Mouse (Mus musculus): ENCODE measurements around the gene Mcm7. TPM values are rescaled to one million over a fixed set of nuclear protein-coding genes. Genes with fewer than 3 reads are reported as not detected.

The Mcm7 gene
- polyA plus RNA-seq, 1 experiment from 2014 or later, result 91.8 TPM

- H3K9me3 ChIP-seq (replicated peaks), result no peaks in the 10 kb centered on the region
- H3K4me2 ChIP-seq, result peak overlapping the region; percentile 78
- WGBS, result under 1% methylated on average over 10 of the region's 10 CpGs
- H3K27me3 ChIP-seq, result no peaks in the 10 kb centered on the region
- H3K9ac ChIP-seq, result peak overlapping the region; percentile 82
- peak overlapping the region; percentile 85 for H3K4me3 ChIP-seq
- ATAC-seq (replicated peaks; ENCODE audit: insufficient number of reproducible peaks, insufficient read depth, low FRiP score, low read depth), result peak; percentile 80
- peak overlapping the region; percentile 79 for H3K27ac ChIP-seq
- H3K36me3 ChIP-seq, result peaks cover 17% of the 10 kb centered on the region
- peaks cover 15% of the 10 kb centered on the region for H3K4me1 ChIP-seq (replicated peaks)
Measured at GRCm38 (mm10) chr5:138187661-138188306, 15.6 kb upstream of the Mcm7 start.

GRCm38 (mm10) chr5:138186950-138187638 is 14.9 kb upstream of the Mcm7 start, which contains the start of the genes Taf6 and Cnpy4:
Gene Taf6 (minus strand): TSS chr5:138187451.
Gene Cnpy4 (plus strand): TSS chr5:138187485.
- peak; percentile 87 for ATAC-seq (replicated peaks; ENCODE audit: insufficient number of reproducible peaks, insufficient read depth, low FRiP score, low read depth)
- Histone ChIP-seq H3K36me3 (peaks cover 21% of the 10 kb centered on the region), H3K27ac (peak within 1 kb of the TSS; percentile 79), H3K4me3 (peak within 1 kb of the TSS; percentile 85), H3K9ac (peak within 1 kb of the TSS; percentile 83), H3K4me2 (peak within 1 kb of the TSS; percentile 78), H3K4me1 (replicated peaks) (peaks cover 15% of the 10 kb centered on the region), H3K9me3 (replicated peaks) (no peaks in the 10 kb centered on the region), H3K27me3 (no peaks in the 10 kb centered on the region)
- WGBS, result under 1% methylated on average over 31 of the region's 31 CpGs

- 81% methylated on average over 3 of the region's 3 CpGs for WGBS
- Histone ChIP-seq H3K4me1 (replicated peaks) (peaks cover 18% of the 10 kb centered on the region), H3K9ac (no peak overlapping the region), H3K4me2 (peak overlapping the region; percentile 88; the same call in 1 of the 2 replicates), H3K4me3 (no peak overlapping the region), H3K27me3 (no peaks in the 10 kb centered on the region), H3K36me3 (peaks cover 55% of the 10 kb centered on the region), H3K27ac (no peak overlapping the region), H3K9me3 (replicated peaks) (no peaks in the 10 kb centered on the region)
- ATAC-seq (replicated peaks; ENCODE audit: insufficient number of reproducible peaks, insufficient read depth, low FRiP score, low read depth), result no peak
Measured at GRCm38 (mm10) chr5:138173217-138173616, 995 bp upstream of the Mcm7 start.

- Histone ChIP-seq H3K9ac (peak overlapping the region; percentile 65), H3K4me2 (peak overlapping the region; percentile 88), H3K36me3 (peaks cover 57% of the 10 kb centered on the region), H3K9me3 (replicated peaks) (no peaks in the 10 kb centered on the region), H3K4me1 (replicated peaks) (peaks cover 18% of the 10 kb centered on the region), H3K4me3 (peak overlapping the region; percentile 66), H3K27ac (peak overlapping the region; percentile 92), H3K27me3 (no peaks in the 10 kb centered on the region)
- under 1% methylated on average over 47 of the region's 47 CpGs for WGBS
- ATAC-seq (replicated peaks; ENCODE audit: insufficient number of reproducible peaks, insufficient read depth, low FRiP score, low read depth), result peak; percentile 86
Measured at GRCm38 (mm10) chr5:138170936-138171561, 1.2 kb downstream of the Mcm7 start.

- no peak overlapping the region for H3K4me2 ChIP-seq
- no peak for ATAC-seq (replicated peaks; ENCODE audit: insufficient number of reproducible peaks, insufficient read depth, low FRiP score, low read depth)
- H3K9me3 ChIP-seq (replicated peaks), result no peaks in the 10 kb centered on the region
- no peak overlapping the region for H3K9ac ChIP-seq
- H3K4me1 ChIP-seq (replicated peaks), result peaks cover 16% of the 10 kb centered on the region
- no peak overlapping the region for H3K4me3 ChIP-seq
- H3K27ac ChIP-seq, result no peak overlapping the region
- WGBS, result 72% methylated on average over 8 of the region's 8 CpGs
- H3K27me3 ChIP-seq, result no peaks in the 10 kb centered on the region
- peaks cover 69% of the 10 kb centered on the region for H3K36me3 ChIP-seq
Measured at GRCm38 (mm10) chr5:138165594-138165993, 6.6 kb downstream of the Mcm7 start.

GRCm38 (mm10) chr5:138163610-138164009 is 8.6 kb downstream of the Mcm7 start:
- no peak overlapping the region for H3K27ac ChIP-seq
- no peak overlapping the region for H3K4me3 ChIP-seq
- 73% methylated on average over 10 of the region's 10 CpGs for WGBS
- H3K9me3 ChIP-seq (replicated peaks), result no peaks in the 10 kb centered on the region
- peaks cover 10% of the 10 kb centered on the region for H3K4me1 ChIP-seq (replicated peaks)
- peaks cover 58% of the 10 kb centered on the region for H3K36me3 ChIP-seq
- no peak overlapping the region; the same call in 1 of the 2 replicates for H3K9ac ChIP-seq
- H3K4me2 ChIP-seq, result no peak overlapping the region
- no peak for ATAC-seq (replicated peaks; ENCODE audit: insufficient number of reproducible peaks, insufficient read depth, low FRiP score, low read depth)
- no peaks in the 10 kb centered on the region for H3K27me3 ChIP-seq

GRCm38 (mm10) chr5:138163046-138163445 is 9.2 kb downstream of the Mcm7 start:
- Histone ChIP-seq H3K9me3 (replicated peaks) (no peaks in the 10 kb centered on the region), H3K27me3 (no peaks in the 10 kb centered on the region), H3K9ac (no peak overlapping the region), H3K4me2 (no peak overlapping the region), H3K4me3 (no peak overlapping the region), H3K4me1 (replicated peaks) (peaks cover 10% of the 10 kb centered on the region), H3K36me3 (peaks cover 52% of the 10 kb centered on the region), H3K27ac (no peak overlapping the region)
- 73% methylated on average over 6 of the region's 6 CpGs for WGBS
- ATAC-seq (replicated peaks; ENCODE audit: insufficient number of reproducible peaks, insufficient read depth, low FRiP score, low read depth), result no peak

- ATAC-seq (replicated peaks; ENCODE audit: insufficient number of reproducible peaks, insufficient read depth, low FRiP score, low read depth), result peak; percentile 95
- Histone ChIP-seq H3K9ac (peak within 1 kb of the TSS; percentile 85), H3K4me3 (peak within 1 kb of the TSS; percentile 86), H3K4me1 (replicated peaks) (peaks cover 10% of the 10 kb centered on the region), H3K27me3 (no peaks in the 10 kb centered on the region), H3K4me2 (peak within 1 kb of the TSS; percentile 77), H3K27ac (peak within 1 kb of the TSS; percentile 75), H3K36me3 (peaks cover 33% of the 10 kb centered on the region), H3K9me3 (replicated peaks) (no peaks in the 10 kb centered on the region)
- WGBS, result under 1% methylated on average over 42 of the region's 42 CpGs
Measured at GRCm38 (mm10) chr5:138160842-138161665, 11.2 kb downstream of the Mcm7 start, which contains the start of gene Cops6. Gene Cops6 (plus strand): TSS chr5:138161071.

GRCm38 (mm10) chr5:138160224-138160762 is 11.9 kb downstream of the Mcm7 start:
- H3K9ac ChIP-seq, result peak overlapping the region; percentile 85; the same call in 1 of the 2 replicates
- H3K27me3 ChIP-seq, result no peaks in the 10 kb centered on the region
- H3K27ac ChIP-seq, result peak overlapping the region; percentile 60
- H3K4me3 ChIP-seq, result peak overlapping the region; percentile 86
- H3K4me2 ChIP-seq, result peak overlapping the region; percentile 77
- ATAC-seq (replicated peaks; ENCODE audit: insufficient number of reproducible peaks, insufficient read depth, low FRiP score, low read depth), result no peak
- WGBS, result 64% methylated on average over 7 of the region's 7 CpGs
- H3K36me3 ChIP-seq, result peaks cover 25% of the 10 kb centered on the region
- H3K9me3 ChIP-seq (replicated peaks), result no peaks in the 10 kb centered on the region
- peaks cover 12% of the 10 kb centered on the region for H3K4me1 ChIP-seq (replicated peaks)

GRCm38 (mm10) chr5:138155443-138155976 is 16.7 kb downstream of the Mcm7 start, which contains the start of gene Zfp113:
Gene Zfp113 (minus strand): TSS chr5:138155744.
- H3K4me1 ChIP-seq (replicated peaks), result peaks cover 2% of the 10 kb centered on the region; the same call in 1 of the 2 replicates
- under 1% methylated on average over 31 of the region's 31 CpGs for WGBS
- peak within 1 kb of the TSS; percentile 78 for H3K4me3 ChIP-seq
- H3K4me2 ChIP-seq, result peak within 1 kb of the TSS; percentile 68
- H3K27me3 ChIP-seq, result no peaks in the 10 kb centered on the region
- H3K36me3 ChIP-seq, result peaks cover 23% of the 10 kb centered on the region
- H3K9me3 ChIP-seq (replicated peaks), result no peaks in the 10 kb centered on the region
- H3K9ac ChIP-seq, result peak within 1 kb of the TSS; percentile 69
- peak within 1 kb of the TSS; percentile 90 for H3K27ac ChIP-seq
- peak; percentile 97 for ATAC-seq (replicated peaks; ENCODE audit: insufficient number of reproducible peaks, insufficient read depth, low FRiP score, low read depth)
